Mouse (Mus musculus) right cerebral cortex, postnatal 4 days (tissue): Measurements from ENCODE around the gene Lama1.
"Not testable (repeated sequence)": the region's sequence is repeated elsewhere in the genome, so short reads cannot be mapped to it uniquely, and the experiment has no call there.

Source experiments
- DNase-seq: peaks from one replicate; pipeline ENCODE4 v3.0.0-alpha.2; 2022

The Lama1 gene

GRCm38 (mm10) chr17:67722578-67722977 lies 25.5 kb downstream of the Lama1 start:
- DNase-seq = no peak

GRCm38 (mm10) chr17:67723175-67724067 lies 26.4 kb downstream of the Lama1 start:
- DNase-seq = no peak

GRCm38 (mm10) chr17:67726601-67727000 lies 29.5 kb downstream of the Lama1 start:
- DNase-seq = no peak

GRCm38 (mm10) chr17:67728751-67729150 lies 31.7 kb downstream of the Lama1 start:
- DNase-seq = no peak

- no peak for DNase-seq
These were observed 34.0 kb downstream of the Lama1 start for GRCm38 (mm10) chr17:67731096-67731495.

GRCm38 (mm10) chr17:67731964-67732363 lies 34.9 kb downstream of the Lama1 start:
- no peak for DNase-seq

GRCm38 (mm10) chr17:67733516-67733915 lies 36.5 kb downstream of the Lama1 start:
- DNase-seq = no peak

- no peak for DNase-seq
These were observed 38.7 kb downstream of the Lama1 start for GRCm38 (mm10) chr17:67735722-67736121.

GRCm38 (mm10) chr17:67741229-67741628 lies 44.2 kb downstream of the Lama1 start:
- not testable (repeated sequence) for DNase-seq

GRCm38 (mm10) chr17:67764167-67764871 lies 67.3 kb downstream of the Lama1 start:
- no peak for DNase-seq

- no peak for DNase-seq
These were observed 76.5 kb downstream of the Lama1 start for GRCm38 (mm10) chr17:67773608-67774007.

- peak; percentile 26 for DNase-seq
These were observed 79.7 kb downstream of the Lama1 start for GRCm38 (mm10) chr17:67776764-67777163.

GRCm38 (mm10) chr17:67779812-67780211 lies 82.8 kb downstream of the Lama1 start:
- DNase-seq = peak; percentile 14

GRCm38 (mm10) chr17:67791091-67791490 lies 94.0 kb downstream of the Lama1 start:
- no peak for DNase-seq

GRCm38 (mm10) chr17:67809171-67809570 lies 112.1 kb downstream of the Lama1 start:
- DNase-seq = no peak

- DNase-seq = no peak
These were observed 116.6 kb downstream of the Lama1 start for GRCm38 (mm10) chr17:67813666-67814065.

- no peak for DNase-seq
These were observed 118.7 kb downstream of the Lama1 start for GRCm38 (mm10) chr17:67815720-67816119.

- no peak for DNase-seq
These were observed 119.9 kb downstream of the Lama1 start for GRCm38 (mm10) chr17:67816916-67817315.

GRCm38 (mm10) chr17:67827431-67827830 lies 130.4 kb downstream of the Lama1 start:
- no peak for DNase-seq

- no peak for DNase-seq
These were observed 139.3 kb downstream of the Lama1 start for GRCm38 (mm10) chr17:67836146-67836895.

- peak; percentile 80 for DNase-seq
These were observed 140.5 kb downstream of the Lama1 start for GRCm38 (mm10) chr17:67837351-67838090.

- no peak for DNase-seq
These were observed 141.9 kb downstream of the Lama1 start for GRCm38 (mm10) chr17:67838948-67839347.
